Mouse (Mus musculus): ENCODE results near the gene Fsd1. TPM values are rescaled to one million over a fixed set of nuclear protein-coding genes. Genes with fewer than 3 reads are reported as not detected.

The Fsd1 gene
- polyA plus RNA-seq, 1 experiment from 2014 or later, result 179 TPM

GRCm38 (mm10) chr17:55959946-55960740 is 26.2 kb upstream of the Fsd1 start:
- Histone ChIP-seq H3K4me2 (ENCODE audit: low read length) (peak overlapping the region; percentile 61), H3K36me3 (ENCODE audit: control insufficient read depth, insufficient read depth) (peaks cover 2% of the 10 kb centered on the region; the same call in 1 of the 2 replicates), H3K9ac (replicated peaks; ENCODE audit: low read depth, low read length) (peak overlapping the region; percentile 50), H3K9me3 (ENCODE audit: control insufficient read depth, low read length) (no peaks in the 10 kb centered on the region), H3K27me3 (replicated peaks; ENCODE audit: control insufficient read depth, insufficient read depth, low read length) (no peaks in the 10 kb centered on the region; the same call in 1 of the 2 replicates), H3K4me3 (replicated peaks; ENCODE audit: low read length) (peak overlapping the region; percentile 55), H3K27ac (ENCODE audit: low read length) (peak overlapping the region; percentile 95), H3K4me1 (replicated peaks; ENCODE audit: control insufficient read depth, insufficient read depth, low read length) (peaks cover 21% of the 10 kb centered on the region)
- 75% methylated on average over 10 of the region's 10 CpGs for WGBS
- ATAC-seq, result no peak

GRCm38 (mm10) chr17:55960791-55961190 is 25.5 kb upstream of the Fsd1 start:
- Histone ChIP-seq H3K36me3 (ENCODE audit: control insufficient read depth, insufficient read depth) (peaks cover 2% of the 10 kb centered on the region; the same call in 1 of the 2 replicates), H3K27ac (ENCODE audit: low read length) (no peak overlapping the region), H3K9ac (replicated peaks; ENCODE audit: low read depth, low read length) (no peak overlapping the region), H3K4me2 (ENCODE audit: low read length) (no peak overlapping the region), H3K4me3 (replicated peaks; ENCODE audit: low read length) (no peak overlapping the region), H3K9me3 (ENCODE audit: control insufficient read depth, low read length) (no peaks in the 10 kb centered on the region), H3K4me1 (replicated peaks; ENCODE audit: control insufficient read depth, insufficient read depth, low read length) (peaks cover 21% of the 10 kb centered on the region), H3K27me3 (replicated peaks; ENCODE audit: control insufficient read depth, insufficient read depth, low read length) (no peaks in the 10 kb centered on the region)
- no peak for ATAC-seq

- no peak overlapping the region for H3K4me2 ChIP-seq (ENCODE audit: low read length)
- H3K36me3 ChIP-seq (ENCODE audit: control insufficient read depth, insufficient read depth), result peaks cover 2% of the 10 kb centered on the region
- no peaks in the 10 kb centered on the region for H3K9me3 ChIP-seq (ENCODE audit: control insufficient read depth, low read length)
- H3K4me1 ChIP-seq (replicated peaks; ENCODE audit: control insufficient read depth, insufficient read depth, low read length), result peaks cover 16% of the 10 kb centered on the region
- H3K9ac ChIP-seq (replicated peaks; ENCODE audit: low read depth, low read length), result no peak overlapping the region
- 91% methylated on average over 7 of the region's 7 CpGs for WGBS
- ATAC-seq, result no peak
- no peaks in the 10 kb centered on the region for H3K27me3 ChIP-seq (replicated peaks; ENCODE audit: control insufficient read depth, insufficient read depth, low read length)
- no peak overlapping the region for H3K4me3 ChIP-seq (replicated peaks; ENCODE audit: low read length)
- no peak overlapping the region for H3K27ac ChIP-seq (ENCODE audit: low read length)
These were observed 24.7 kb upstream of the Fsd1 start for GRCm38 (mm10) chr17:55961631-55962030.

GRCm38 (mm10) chr17:55963171-55963570 is 23.1 kb upstream of the Fsd1 start:
- peaks cover 2% of the 10 kb centered on the region for H3K36me3 ChIP-seq (ENCODE audit: control insufficient read depth, insufficient read depth)
- H3K27me3 ChIP-seq (replicated peaks; ENCODE audit: control insufficient read depth, insufficient read depth, low read length), result no peaks in the 10 kb centered on the region
- 77% methylated on average over 14 of the region's 14 CpGs for WGBS
- H3K27ac ChIP-seq (ENCODE audit: low read length), result no peak overlapping the region
- H3K4me1 ChIP-seq (replicated peaks; ENCODE audit: control insufficient read depth, insufficient read depth, low read length), result peaks cover 14% of the 10 kb centered on the region
- ATAC-seq, result no peak
- no peak overlapping the region for H3K9ac ChIP-seq (replicated peaks; ENCODE audit: low read depth, low read length)
- no peak overlapping the region for H3K4me3 ChIP-seq (replicated peaks; ENCODE audit: low read length)
- H3K9me3 ChIP-seq (ENCODE audit: control insufficient read depth, low read length), result no peaks in the 10 kb centered on the region
- H3K4me2 ChIP-seq (ENCODE audit: low read length), result no peak overlapping the region

- H3K9ac ChIP-seq (replicated peaks; ENCODE audit: low read depth, low read length), result no peak overlapping the region
- H3K27ac ChIP-seq (ENCODE audit: low read length), result no peak overlapping the region
- peaks cover 2% of the 10 kb centered on the region for H3K36me3 ChIP-seq (ENCODE audit: control insufficient read depth, insufficient read depth)
- no peaks in the 10 kb centered on the region for H3K9me3 ChIP-seq (ENCODE audit: control insufficient read depth, low read length)
- peaks cover 9% of the 10 kb centered on the region for H3K4me1 ChIP-seq (replicated peaks; ENCODE audit: control insufficient read depth, insufficient read depth, low read length)
- no peak overlapping the region for H3K4me2 ChIP-seq (ENCODE audit: low read length)
- no peaks in the 10 kb centered on the region for H3K27me3 ChIP-seq (replicated peaks; ENCODE audit: control insufficient read depth, insufficient read depth, low read length)
- no peak overlapping the region for H3K4me3 ChIP-seq (replicated peaks; ENCODE audit: low read length)
- WGBS, result 89% methylated on average over 10 of the region's 10 CpGs
- no peak for ATAC-seq
These were observed 21.8 kb upstream of the Fsd1 start for GRCm38 (mm10) chr17:55964496-55964895.

GRCm38 (mm10) chr17:55964996-55965395 is 21.3 kb upstream of the Fsd1 start:
- Histone ChIP-seq H3K27me3 (replicated peaks; ENCODE audit: control insufficient read depth, insufficient read depth, low read length) (no peaks in the 10 kb centered on the region), H3K36me3 (ENCODE audit: control insufficient read depth, insufficient read depth) (peaks cover 2% of the 10 kb centered on the region), H3K4me2 (ENCODE audit: low read length) (no peak overlapping the region), H3K4me1 (replicated peaks; ENCODE audit: control insufficient read depth, insufficient read depth, low read length) (peaks cover 9% of the 10 kb centered on the region), H3K4me3 (replicated peaks; ENCODE audit: low read length) (no peak overlapping the region), H3K9ac (replicated peaks; ENCODE audit: low read depth, low read length) (no peak overlapping the region), H3K9me3 (ENCODE audit: control insufficient read depth, low read length) (no peaks in the 10 kb centered on the region), H3K27ac (ENCODE audit: low read length) (no peak overlapping the region)
- WGBS, result 84% methylated on average over 9 of the region's 9 CpGs
- no peak for ATAC-seq

- no peaks in the 10 kb centered on the region for H3K27me3 ChIP-seq (replicated peaks; ENCODE audit: control insufficient read depth, insufficient read depth, low read length)
- no peak overlapping the region for H3K4me2 ChIP-seq (ENCODE audit: low read length)
- no peak overlapping the region for H3K4me3 ChIP-seq (replicated peaks; ENCODE audit: low read length)
- 93% methylated on average over 4 of the region's 4 CpGs for WGBS
- peaks cover 18% of the 10 kb centered on the region for H3K4me1 ChIP-seq (replicated peaks; ENCODE audit: control insufficient read depth, insufficient read depth, low read length)
- no peak overlapping the region for H3K9ac ChIP-seq (replicated peaks; ENCODE audit: low read depth, low read length)
- H3K36me3 ChIP-seq (ENCODE audit: control insufficient read depth, insufficient read depth), result peaks cover 2% of the 10 kb centered on the region
- H3K27ac ChIP-seq (ENCODE audit: low read length), result no peak overlapping the region
- H3K9me3 ChIP-seq (ENCODE audit: control insufficient read depth, low read length), result no peaks in the 10 kb centered on the region
- ATAC-seq, result no peak
These were observed 19.1 kb upstream of the Fsd1 start for GRCm38 (mm10) chr17:55967186-55967585.

GRCm38 (mm10) chr17:55968210-55968609 is 18.1 kb upstream of the Fsd1 start:
- peaks cover 18% of the 10 kb centered on the region for H3K4me1 ChIP-seq (replicated peaks; ENCODE audit: control insufficient read depth, insufficient read depth, low read length)
- no peak overlapping the region for H3K4me3 ChIP-seq (replicated peaks; ENCODE audit: low read length)
- H3K36me3 ChIP-seq (ENCODE audit: control insufficient read depth, insufficient read depth), result peaks cover 2% of the 10 kb centered on the region
- ATAC-seq, result no peak
- H3K27me3 ChIP-seq (replicated peaks; ENCODE audit: control insufficient read depth, insufficient read depth, low read length), result no peaks in the 10 kb centered on the region
- WGBS, result 75% methylated on average over 7 of the region's 7 CpGs
- no peak overlapping the region for H3K4me2 ChIP-seq (ENCODE audit: low read length)
- H3K9ac ChIP-seq (replicated peaks; ENCODE audit: low read depth, low read length), result peak overlapping the region; percentile 30; the same call in 1 of the 2 replicates
- H3K27ac ChIP-seq (ENCODE audit: low read length), result no peak overlapping the region
- no peaks in the 10 kb centered on the region for H3K9me3 ChIP-seq (ENCODE audit: control insufficient read depth, low read length)

- H3K36me3 ChIP-seq (ENCODE audit: control insufficient read depth, insufficient read depth), result peaks cover 2% of the 10 kb centered on the region
- H3K27ac ChIP-seq (ENCODE audit: low read length), result peak overlapping the region; percentile 59
- H3K4me3 ChIP-seq (replicated peaks; ENCODE audit: low read length), result peak overlapping the region; percentile 78; the same call in 1 of the 2 replicates
- 32% methylated on average over 14 of the region's 14 CpGs for WGBS
- H3K4me2 ChIP-seq (ENCODE audit: low read length), result peak overlapping the region; percentile 84
- H3K4me1 ChIP-seq (replicated peaks; ENCODE audit: control insufficient read depth, insufficient read depth, low read length), result peaks cover 18% of the 10 kb centered on the region
- no peaks in the 10 kb centered on the region for H3K9me3 ChIP-seq (ENCODE audit: control insufficient read depth, low read length)
- H3K9ac ChIP-seq (replicated peaks; ENCODE audit: low read depth, low read length), result peak overlapping the region; percentile 95
- peak; percentile 42 for ATAC-seq
- no peaks in the 10 kb centered on the region for H3K27me3 ChIP-seq (replicated peaks; ENCODE audit: control insufficient read depth, insufficient read depth, low read length)
These were observed 16.7 kb upstream of the Fsd1 start for GRCm38 (mm10) chr17:55969560-55969959.

Measured in forebrain, embryonic 16.5 days (tissue).